Mouse (Mus musculus) megakaryocyte, embryonic 14.5 days (primary cell): ENCODE measurements around the gene Mark4. TPM values are rescaled to one million over a fixed set of nuclear protein-coding genes. Genes with fewer than 3 reads are reported as not detected.

Experiments
- H3K27me3 ChIP-seq: replicated peaks from 2 replicates; pipeline ENCODE3; 2012; ENCODE audit warnings: inconsistent platforms
- H3K36me3 ChIP-seq: replicated peaks from 2 replicates; pipeline ENCODE3; 2012; ENCODE audit warnings: low read length, inconsistent platforms, mixed read lengths
- H3K4me1 ChIP-seq: 2 replicates; pipeline ENCODE4 v1.6.1; 2012; ENCODE audit warnings: inconsistent platforms
- H3K4me3 ChIP-seq: replicated peaks from 2 replicates; pipeline ENCODE3; 2012; ENCODE audit warnings: moderate library complexity, mild to moderate bottlenecking, inconsistent platforms
- H3K9me3 ChIP-seq: 2 replicates; pipeline ENCODE4 v1.6.1; 2012; ENCODE audit warnings: inconsistent platforms
- FLI1 ChIP-seq: IDR thresholded peaks from 2 replicates; pipeline ENCODE4 v1.6.1; 2012; ENCODE audit warnings: low read length, inconsistent platforms, mixed read lengths
- GATA1 ChIP-seq: IDR thresholded peaks from 3 replicates; pipeline ENCODE4 v1.6.1; 2012; ENCODE audit warnings: mixed read lengths, low read length, inconsistent platforms, borderline replicate concordance
- polyA plus RNA-seq: library from polyadenylated mRNA; stranded (reverse); fragments of >175 nt; gene quantifications from 2 replicates; pipeline ENCODE4 v1.2.3, GENCODE M21; 2012; ENCODE audit warnings: low replicate concordance; ENCODE audit not compliant: insufficient read depth

Gene Mark4
- polyA plus RNA-seq, 1 experiment, result 102 TPM

- Histone ChIP-seq H3K27me3 (no peaks in the 10 kb centered on the region), H3K4me3 (no peak overlapping the region), H3K9me3 (no peaks in the 10 kb centered on the region), H3K36me3 (peaks cover 94% of the 10 kb centered on the region), H3K4me1 (peaks cover 35% of the 10 kb centered on the region)
- TF ChIP-seq GATA1, result no peak
- no peak for TF ChIP-seq FLI1
These were observed 10.9 kb downstream of the Mark4 start for GRCm38 (mm10) chr7:19447689-19448088.

- no peak overlapping the region for H3K4me3 ChIP-seq
- peaks cover 48% of the 10 kb centered on the region for H3K4me1 ChIP-seq
- H3K27me3 ChIP-seq, result no peaks in the 10 kb centered on the region
- H3K36me3 ChIP-seq, result peaks cover 90% of the 10 kb centered on the region
- TF ChIP-seq GATA1 (no peak), FLI1 (no peak)
- H3K9me3 ChIP-seq, result no peaks in the 10 kb centered on the region
These were observed 13.8 kb downstream of the Mark4 start for GRCm38 (mm10) chr7:19444801-19445200.

GRCm38 (mm10) chr7:19443344-19443743, 15.3 kb downstream of the Mark4 start:
- peaks cover 51% of the 10 kb centered on the region for H3K4me1 ChIP-seq
- no peaks in the 10 kb centered on the region for H3K27me3 ChIP-seq
- no peaks in the 10 kb centered on the region for H3K9me3 ChIP-seq
- TF ChIP-seq FLI1 (no peak), GATA1 (no peak)
- peaks cover 83% of the 10 kb centered on the region for H3K36me3 ChIP-seq
- no peak overlapping the region for H3K4me3 ChIP-seq

GRCm38 (mm10) chr7:19441448-19442091, 17.1 kb downstream of the Mark4 start:
- Histone ChIP-seq H3K4me1 (peaks cover 54% of the 10 kb centered on the region), H3K36me3 (peaks cover 83% of the 10 kb centered on the region), H3K27me3 (no peaks in the 10 kb centered on the region), H3K9me3 (no peaks in the 10 kb centered on the region), H3K4me3 (peak overlapping the region; percentile 84)
- TF ChIP-seq FLI1 (no peak), GATA1 (no peak)

GRCm38 (mm10) chr7:19437048-19437447, 21.6 kb downstream of the Mark4 start:
- no peak for TF ChIP-seq GATA1
- no peak for TF ChIP-seq FLI1
- Histone ChIP-seq H3K27me3 (no peaks in the 10 kb centered on the region), H3K4me3 (no peak overlapping the region), H3K36me3 (peaks cover 92% of the 10 kb centered on the region), H3K4me1 (peaks cover 28% of the 10 kb centered on the region), H3K9me3 (peaks cover 15% of the 10 kb centered on the region)

- no peak overlapping the region for H3K4me3 ChIP-seq
- TF ChIP-seq GATA1 (no peak), FLI1 (no peak)
- H3K36me3 ChIP-seq, result peaks cover 93% of the 10 kb centered on the region
- H3K9me3 ChIP-seq, result peaks cover 15% of the 10 kb centered on the region
- peaks cover 21% of the 10 kb centered on the region for H3K4me1 ChIP-seq
- no peaks in the 10 kb centered on the region for H3K27me3 ChIP-seq
These were observed 22.3 kb downstream of the Mark4 start for GRCm38 (mm10) chr7:19436276-19436675.

GRCm38 (mm10) chr7:19432475-19432874, 26.1 kb downstream of the Mark4 start:
- Histone ChIP-seq H3K36me3 (peaks cover 100% of the 10 kb centered on the region), H3K9me3 (peaks cover 15% of the 10 kb centered on the region), H3K4me3 (no peak overlapping the region), H3K4me1 (peaks cover 7% of the 10 kb centered on the region), H3K27me3 (no peaks in the 10 kb centered on the region)
- TF ChIP-seq GATA1 (no peak), FLI1 (no peak)

GRCm38 (mm10) chr7:19430402-19430801, 28.2 kb downstream of the Mark4 start:
- Histone ChIP-seq H3K9me3 (peaks cover 15% of the 10 kb centered on the region), H3K4me1 (peaks cover 21% of the 10 kb centered on the region), H3K36me3 (peaks cover 100% of the 10 kb centered on the region), H3K4me3 (no peak overlapping the region), H3K27me3 (no peaks in the 10 kb centered on the region)
- no peak for TF ChIP-seq FLI1
- TF ChIP-seq GATA1, result no peak

GRCm38 (mm10) chr7:19429726-19430125, 28.9 kb downstream of the Mark4 start:
- Histone ChIP-seq H3K4me1 (peaks cover 25% of the 10 kb centered on the region), H3K27me3 (no peaks in the 10 kb centered on the region), H3K4me3 (no peak overlapping the region), H3K36me3 (peaks cover 100% of the 10 kb centered on the region), H3K9me3 (peaks cover 15% of the 10 kb centered on the region)
- no peak for TF ChIP-seq FLI1
- TF ChIP-seq GATA1, result no peak

- H3K4me3 ChIP-seq, result no peak overlapping the region
- peaks cover 25% of the 10 kb centered on the region for H3K4me1 ChIP-seq
These were observed 30.5 kb downstream of the Mark4 start for GRCm38 (mm10) chr7:19427999-19428650.

More at GRCm38 (mm10) chr7:19427999-19428650, 30.5 kb downstream of the Mark4 start:
- no peaks in the 10 kb centered on the region for H3K27me3 ChIP-seq
- H3K36me3 ChIP-seq, result peaks cover 91% of the 10 kb centered on the region
- H3K9me3 ChIP-seq, result peaks cover 8% of the 10 kb centered on the region
- TF ChIP-seq GATA1, result no peak
